Comparison of ENCODE assay signal across 27 mouse cellular contexts in the genomic region with DNA sequence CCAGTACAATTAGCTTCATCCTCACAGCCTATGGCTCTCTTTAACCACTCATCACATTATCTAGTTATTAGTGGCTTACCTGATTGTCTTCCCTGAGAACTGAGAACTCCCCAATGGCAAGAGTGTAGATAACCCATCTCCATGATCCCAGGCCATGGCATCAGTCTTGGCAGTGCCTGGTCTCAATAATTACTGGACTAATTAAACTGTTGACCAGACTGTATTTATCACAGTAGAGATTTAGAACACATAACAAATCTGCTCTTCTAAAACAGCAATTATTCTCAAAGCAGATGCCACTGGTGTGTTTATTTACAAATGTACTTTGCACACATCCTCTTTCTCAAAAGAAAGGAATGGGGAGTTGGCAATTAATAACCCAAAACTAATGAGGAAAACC.
"Had no signal": no experiment of that assay in that cellular context is flagged by ENCODE, and none has a peak within 500 bp of the region (broad histone marks: within the 10 kb centered on the region; RNA-seq: fewer than 3 reads in every experiment).

No protein-coding gene starts in this region.

- H3K4me1 ChIP-seq: heart, embryonic 13.5 days; heart, embryonic 15.5 days; hindbrain, embryonic 13.5 days; hindbrain, embryonic 15.5 days; kidney, embryonic 15.5 days; limb, embryonic 13.5 days; limb, embryonic 15.5 days; liver, embryonic 12.5 days had no signal

- H3K4me2 ChIP-seq: heart, embryonic 11.5 days; heart, embryonic 13.5 days; heart, embryonic 15.5 days; hindbrain, embryonic 13.5 days; hindbrain, embryonic 15.5 days; kidney, embryonic 15.5 days; limb, embryonic 13.5 days; limb, embryonic 15.5 days; liver, embryonic 12.5 days had no signal

- H3K9me3 ChIP-seq: heart, embryonic 15.5 days; hindbrain, embryonic 15.5 days; limb, embryonic 13.5 days; limb, embryonic 15.5 days; liver, embryonic 12.5 days had no signal

- H3K27me3 ChIP-seq: heart, embryonic 13.5 days; heart, embryonic 15.5 days; hindbrain, embryonic 13.5 days; hindbrain, embryonic 15.5 days; kidney, embryonic 15.5 days; limb, embryonic 13.5 days; limb, embryonic 15.5 days; liver, embryonic 12.5 days had no signal

- H3K36me3 ChIP-seq: heart, embryonic 13.5 days; heart, embryonic 15.5 days; hindbrain, embryonic 13.5 days; hindbrain, embryonic 15.5 days; kidney, embryonic 15.5 days; limb, embryonic 13.5 days; limb, embryonic 15.5 days; liver, embryonic 12.5 days had no signal

- H3K9ac ChIP-seq: heart, embryonic 13.5 days; heart, embryonic 15.5 days; hindbrain, embryonic 13.5 days; hindbrain, embryonic 15.5 days; kidney, embryonic 15.5 days; limb, embryonic 13.5 days; limb, embryonic 15.5 days; liver, embryonic 12.5 days; liver, embryonic 14.5 days had no signal

- H3K27ac ChIP-seq: heart, adult 2 months; heart, embryonic 13.5 days; heart, embryonic 15.5 days; hindbrain, embryonic 13.5 days; hindbrain, embryonic 15.5 days; hindbrain, postnatal 0 days; kidney, embryonic 15.5 days; kidney, postnatal 0 days; limb, embryonic 13.5 days; limb, embryonic 15.5 days; liver, embryonic 12.5 days; liver, embryonic 14.5 days had no signal

- ATAC-seq: hindbrain, postnatal 0 days; intestine, embryonic 16.5 days; liver, embryonic 12.5 days had no signal

- H3K4me3 ChIP-seq: heart, adult 2 months; heart, embryonic 13.5 days; heart, embryonic 15.5 days; hindbrain, embryonic 13.5 days; hindbrain, embryonic 15.5 days; kidney, embryonic 15.5 days; limb, embryonic 13.5 days; limb, embryonic 15.5 days; liver, embryonic 12.5 days had no signal

- DNase-seq: gastrocnemius, postnatal 14 days; gastrocnemius, postnatal 36 days; heart, adult 11 months; heart, adult 2 months; heart, postnatal 14 days; heart, postnatal 36 days; kidney, adult 11 months; kidney, adult 2 months; kidney, adult 9 months; kidney, postnatal 14 days; kidney, postnatal 36 days; layer of hippocampus, adult 9-11 months; layer of hippocampus, postnatal 36 days; left cerebral cortex, postnatal 4 days had no signal
